Mouse (Mus musculus): Measurements from ENCODE around the gene Olfr31.

Gene Olfr31

DNA sequence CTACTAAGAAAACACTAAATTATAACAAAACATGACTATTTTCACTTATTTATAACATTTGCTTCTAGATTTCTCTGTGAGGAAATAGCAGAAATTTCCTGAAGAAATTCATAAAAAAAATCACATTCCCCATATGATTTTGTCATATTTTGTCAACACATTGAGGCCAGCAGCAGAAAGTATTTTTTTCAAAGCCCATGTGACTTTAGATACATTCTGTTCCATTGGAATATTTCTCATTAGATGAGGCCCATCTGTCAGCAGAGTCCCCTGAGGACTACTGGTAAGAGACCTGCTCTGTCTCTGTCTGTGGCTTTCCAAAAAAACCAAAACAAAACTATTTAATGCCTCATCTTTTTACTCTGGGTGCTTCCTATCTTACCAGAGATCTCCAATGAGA lies at the start of gene Olfr31:
Olfr31 (plus strand) TSS at position 301 of the 400 bp plus-strand sequence.
- DNase-seq (ENCODE audit: low spot score in 2 of 2): no peak

DNA sequence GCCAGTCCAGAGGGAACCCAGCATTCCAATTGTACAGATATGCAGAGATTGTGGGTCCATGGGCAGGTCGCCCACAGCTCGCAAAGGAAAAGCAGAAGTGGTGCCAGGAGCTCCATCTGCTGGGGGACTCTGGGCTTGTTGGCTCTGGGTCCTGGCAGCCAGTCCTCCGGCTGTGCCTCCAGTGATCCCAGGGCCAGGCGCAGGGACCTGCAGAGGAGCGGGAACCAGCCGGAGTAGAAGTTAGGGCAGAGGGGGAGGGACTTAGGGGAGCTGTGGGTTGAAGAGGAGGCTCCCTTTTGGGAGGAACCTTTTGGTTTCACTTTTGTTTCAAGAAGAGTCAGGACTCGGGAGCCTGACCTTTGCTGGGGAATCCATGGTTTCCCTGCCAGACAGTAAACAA lies 28.2 kb upstream of the Olfr31 start:
- DNase-seq (ENCODE audit: low spot score in 2 of 2): peak in 1 of 2 experiments; percentile 7

DNA sequence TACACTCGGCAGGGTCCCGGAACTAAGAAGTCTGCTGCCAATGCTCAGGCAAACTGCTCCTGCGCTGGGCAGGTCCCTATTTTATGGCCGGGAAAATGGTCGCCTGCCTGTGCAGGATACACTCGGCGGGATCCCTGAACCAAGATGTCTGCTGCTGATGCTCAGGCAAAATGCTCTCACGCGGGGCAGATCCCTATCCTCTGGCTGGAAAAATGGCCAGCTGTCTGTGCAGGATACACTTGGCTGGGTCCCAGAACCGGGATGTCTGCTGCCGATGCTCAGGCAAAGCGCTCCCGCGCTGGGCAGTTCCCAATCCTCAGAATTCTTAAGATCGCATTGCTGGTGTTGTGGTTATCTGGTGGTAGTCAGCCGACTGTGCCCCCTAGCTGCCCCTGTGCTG lies 13.7 kb upstream of the Olfr31 start:
- DNase-seq (ENCODE audit: low spot score in 2 of 2): no peak

DNA sequence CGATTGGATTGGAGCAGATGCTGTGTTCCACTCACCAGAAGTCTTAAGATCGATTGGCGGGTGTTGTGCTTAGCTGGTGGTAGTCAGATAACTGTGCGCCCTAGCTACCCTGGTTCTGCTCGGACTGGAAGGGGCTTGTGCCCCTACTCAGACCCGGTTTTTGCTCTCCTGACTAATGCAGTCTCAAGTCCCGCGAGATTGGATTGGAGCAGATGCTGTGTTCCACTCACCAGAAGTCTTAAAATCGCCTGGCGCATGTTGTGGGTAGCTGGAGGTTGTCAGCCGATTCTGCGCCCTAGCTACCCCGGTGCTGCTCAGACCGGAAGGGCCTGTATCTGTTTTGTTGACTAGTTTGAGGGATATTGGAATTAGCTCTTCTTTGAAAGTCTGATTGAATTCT lies 13.2 kb upstream of the Olfr31 start:
- no peak for DNase-seq (ENCODE audit: low spot score in 2 of 2)

DNA sequence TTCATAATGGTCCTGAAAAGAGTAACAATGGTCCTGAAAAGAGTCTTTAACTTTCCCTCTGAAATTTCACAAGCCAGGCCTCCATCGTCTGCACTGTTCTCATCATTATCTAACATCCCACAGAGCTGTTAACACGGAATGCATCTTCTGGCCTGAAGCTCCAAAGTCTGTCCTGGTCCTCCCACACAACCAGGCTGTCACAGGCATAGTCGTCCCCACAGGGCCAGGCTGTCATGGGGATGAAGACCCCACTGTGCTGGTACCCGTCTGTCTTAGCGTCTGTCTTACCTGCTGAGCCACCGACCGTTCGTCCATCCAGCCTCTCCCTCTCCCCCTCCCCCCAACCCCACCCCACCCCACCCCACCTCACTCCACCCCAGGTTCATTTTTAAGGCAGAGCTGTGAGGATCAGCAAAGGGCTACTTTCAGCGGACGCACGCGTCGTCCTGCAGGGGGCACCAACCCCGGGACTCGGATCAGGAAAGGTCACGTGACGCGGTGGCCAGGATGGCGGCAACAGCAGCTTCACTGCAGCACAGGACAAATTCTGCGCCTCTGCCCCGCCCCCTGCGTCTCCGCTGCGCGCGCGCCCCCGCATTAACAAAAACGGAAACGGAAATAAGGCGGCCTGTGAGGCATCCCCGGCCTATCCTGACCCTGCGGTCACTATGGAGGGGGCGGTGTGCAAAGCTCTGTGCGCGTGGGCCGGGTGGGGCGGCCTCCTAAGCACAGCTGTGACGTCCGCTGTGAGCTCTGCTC lies 22.7 kb downstream of the Olfr31 start:
- peak; percentile 86 to 87 for DNase-seq (ENCODE audit: low spot score in 2 of 2)

DNA sequence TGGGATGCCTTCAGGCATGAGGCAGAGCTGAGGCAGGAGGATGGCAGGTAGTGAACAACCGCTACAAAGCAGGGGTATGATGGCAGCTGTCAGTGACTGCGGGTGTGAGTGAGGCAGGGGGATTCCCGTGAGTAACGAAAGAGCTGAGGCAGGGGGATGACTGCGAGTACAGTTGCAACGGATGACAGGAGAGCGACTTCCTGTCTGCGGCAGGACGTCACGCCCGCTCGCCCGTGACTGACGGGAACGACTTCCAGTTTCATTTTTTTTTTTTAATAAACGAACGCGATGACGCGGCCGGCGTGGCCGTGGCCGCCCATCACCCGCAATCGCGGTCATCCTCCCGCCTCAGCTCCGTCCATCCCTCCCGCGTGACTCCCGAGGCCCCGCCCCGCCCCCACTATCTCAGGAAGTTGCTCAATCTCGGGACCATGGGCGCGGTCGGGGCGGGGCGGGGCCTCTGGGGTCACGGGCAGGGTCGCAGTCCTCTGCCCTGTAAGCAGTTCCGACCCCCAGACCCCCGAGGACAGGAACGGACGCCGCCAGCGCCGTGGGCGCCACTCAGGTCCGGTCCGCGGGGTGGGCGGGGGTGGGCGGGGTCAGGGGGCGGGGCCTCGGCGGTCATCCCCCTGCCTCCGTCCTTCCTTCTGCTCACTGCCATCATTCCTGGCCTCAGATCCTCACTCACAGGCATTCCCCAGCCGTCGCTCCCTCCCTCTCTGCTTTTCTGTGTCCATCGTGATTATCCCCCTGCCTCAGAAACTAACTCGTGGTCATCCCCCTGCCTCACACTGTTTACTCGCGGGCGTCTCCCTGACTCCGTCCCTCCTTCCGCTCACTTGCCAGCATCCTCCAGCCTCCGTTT lies 23.6 kb downstream of the Olfr31 start, which contains the start of gene Il3ra:
Il3ra (plus strand) TSS at position 328 of the 865 bp plus-strand sequence.
- DNase-seq (ENCODE audit: low spot score in 2 of 2): peak; percentile 59 to 77

DNA sequence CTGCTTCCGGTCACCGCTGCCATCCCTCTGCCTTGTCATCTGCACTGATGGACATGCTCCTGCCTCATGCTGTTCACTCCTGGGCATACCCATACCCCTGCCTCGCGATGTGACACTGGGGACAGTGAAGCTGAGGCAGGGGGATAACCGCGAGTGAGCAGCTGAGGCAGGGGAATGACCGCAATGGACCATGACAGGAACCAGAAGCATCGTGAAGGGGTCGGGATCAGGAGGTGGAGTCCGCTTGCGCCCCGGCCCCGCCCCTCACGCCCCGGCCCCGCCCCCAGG lies 24.1 kb downstream of the Olfr31 start:
- DNase-seq (ENCODE audit: low spot score in 2 of 2): peak in 1 of 2 experiments; percentile 38

DNA sequence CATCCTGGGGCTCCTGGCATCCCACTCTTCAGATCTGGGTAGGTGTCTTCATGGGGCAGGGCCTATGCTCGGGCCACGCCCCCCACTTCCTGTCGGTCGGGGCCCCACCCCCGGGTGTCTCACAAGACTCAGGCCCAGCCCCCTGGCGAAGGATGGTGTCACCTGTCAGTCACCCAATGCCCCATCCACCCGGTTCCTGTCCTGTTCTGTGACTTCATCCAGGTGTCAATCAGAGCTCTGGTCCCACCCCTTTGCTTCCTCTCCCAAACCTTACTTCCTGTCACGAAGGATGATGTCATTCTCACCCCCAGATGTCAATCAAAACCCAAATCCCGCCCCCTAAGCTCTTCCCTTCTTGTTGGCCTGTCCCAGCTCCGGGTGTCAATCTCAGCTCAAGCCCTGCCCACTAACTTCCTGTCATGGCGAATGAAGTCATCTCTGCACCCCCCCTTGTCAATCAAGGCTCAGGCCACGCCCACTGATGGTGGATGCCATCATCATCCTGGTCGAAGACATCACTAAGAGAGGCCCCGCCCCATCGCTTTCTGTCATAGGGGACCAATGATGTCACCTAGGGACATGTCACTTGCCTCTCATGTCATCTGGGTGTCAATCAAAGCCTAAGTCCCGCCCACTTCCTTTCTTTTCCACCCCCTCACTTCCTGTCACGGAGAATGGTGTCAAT lies 24.7 kb downstream of the Olfr31 start:
- DNase-seq (ENCODE audit: low spot score in 2 of 2): peak; percentile 63 to 79

DNA sequence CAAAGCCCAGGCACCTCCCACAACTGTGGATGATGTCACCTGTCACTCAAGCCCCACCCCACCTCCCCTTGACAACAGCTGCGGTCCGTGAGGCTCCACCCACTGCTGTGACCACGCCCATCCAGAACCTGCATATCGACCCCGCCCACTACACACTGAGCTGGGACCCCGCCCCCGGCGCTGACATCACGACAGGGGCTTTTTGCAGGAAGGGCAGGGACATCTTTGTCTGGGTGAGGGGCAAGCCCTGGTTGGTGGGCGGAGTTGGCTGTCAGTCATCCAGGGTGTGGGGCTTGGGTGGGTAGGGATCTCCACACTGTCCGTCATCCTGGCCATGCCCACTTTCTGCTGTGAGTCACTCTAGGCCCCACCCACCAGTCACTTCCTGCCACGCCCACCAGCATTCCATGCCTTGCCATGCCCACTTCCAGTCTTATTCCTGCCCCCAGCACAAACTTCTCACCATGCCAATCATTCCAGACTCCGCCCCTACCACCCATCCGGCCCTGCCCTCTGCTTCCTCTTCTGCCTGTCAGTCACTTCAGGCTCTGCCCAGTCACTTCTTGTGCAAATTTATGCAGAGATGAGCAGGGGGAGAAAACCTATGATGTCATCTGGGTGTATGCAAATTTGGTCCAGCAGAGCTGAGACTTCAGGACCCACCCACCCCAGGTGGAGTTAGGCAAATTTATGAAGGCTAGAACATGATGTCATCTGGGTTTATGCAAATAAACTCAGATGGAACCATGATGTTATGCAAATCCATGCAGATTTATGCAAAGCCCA lies 25.4 kb downstream of the Olfr31 start:
- peak in 1 of 2 experiments; percentile 83 for DNase-seq (ENCODE audit: low spot score in 2 of 2)

DNA sequence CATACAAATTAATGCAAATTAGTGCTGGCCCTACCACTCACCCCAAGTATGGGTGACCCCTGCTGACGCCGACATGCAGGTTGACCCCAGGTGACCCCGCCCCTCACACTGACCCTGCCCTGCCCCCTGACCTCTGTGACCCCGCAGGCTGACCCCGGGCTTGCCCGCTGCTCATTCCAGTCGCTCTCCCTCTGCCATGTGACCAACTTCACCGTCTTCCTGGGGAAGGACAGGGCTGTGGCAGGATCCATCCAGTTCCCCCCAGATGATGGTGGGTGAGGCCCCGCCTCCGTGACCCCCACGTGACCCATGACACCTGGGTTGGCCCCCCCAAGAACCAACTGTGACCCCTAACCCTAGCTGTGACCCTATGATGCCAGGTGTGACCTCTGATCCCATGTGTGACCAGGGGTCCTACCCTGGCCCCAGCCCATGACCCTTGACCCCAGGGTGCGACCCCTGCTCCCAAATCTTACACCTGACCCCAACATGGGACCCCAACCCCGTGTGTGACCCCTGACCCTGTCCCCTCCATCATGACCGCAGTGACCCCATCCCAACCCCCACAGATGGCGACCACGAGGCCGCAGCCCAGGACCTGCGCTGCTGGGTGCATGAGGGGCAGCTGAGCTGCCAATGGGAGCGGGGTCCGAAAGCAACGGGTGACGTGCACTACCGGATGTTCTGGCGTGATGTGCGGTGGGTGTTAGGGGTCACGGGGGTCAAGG lies 26.2 kb downstream of the Olfr31 start:
- DNase-seq (ENCODE audit: low spot score in 2 of 2): peak; percentile 49 to 52

DNA sequence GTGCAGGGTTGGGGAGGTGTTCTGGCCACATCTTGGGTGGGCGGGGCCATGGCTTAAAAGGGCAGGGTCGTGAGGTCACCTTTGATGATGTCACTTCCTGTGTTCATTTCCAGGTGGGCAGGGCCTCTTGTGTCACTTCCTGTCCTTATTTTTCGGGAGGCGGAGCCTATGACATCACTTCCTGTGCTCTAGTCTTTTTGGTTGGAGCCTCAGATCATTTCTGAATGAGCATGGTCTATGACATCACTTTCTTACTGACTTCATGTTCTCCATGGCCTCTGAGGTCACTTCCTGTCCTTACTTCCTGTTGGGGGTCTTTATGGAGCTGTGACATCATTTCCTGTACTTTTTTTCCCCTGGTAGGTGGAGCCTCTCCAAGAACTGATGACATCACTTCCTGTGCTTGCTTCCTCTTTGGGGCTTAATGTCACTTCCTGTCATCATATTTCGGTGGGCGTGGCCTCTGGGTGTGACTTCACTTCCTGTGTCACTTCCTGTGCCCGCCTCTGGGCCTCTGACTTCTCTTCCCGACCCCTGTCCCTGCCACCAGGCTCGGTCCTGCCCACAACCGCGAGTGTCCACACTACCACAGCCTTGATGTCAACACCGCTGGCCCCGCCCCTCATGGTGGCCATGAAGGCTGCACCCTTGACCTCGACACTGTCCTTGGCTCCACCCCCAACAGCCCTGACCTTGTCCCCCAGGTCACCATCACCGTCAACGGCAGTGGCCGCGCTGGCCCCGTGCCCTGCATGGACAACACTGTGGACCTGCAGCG lies 27.0 kb downstream of the Olfr31 start:
- peak; percentile 27 to 50 for DNase-seq (ENCODE audit: low spot score in 2 of 2)

DNA sequence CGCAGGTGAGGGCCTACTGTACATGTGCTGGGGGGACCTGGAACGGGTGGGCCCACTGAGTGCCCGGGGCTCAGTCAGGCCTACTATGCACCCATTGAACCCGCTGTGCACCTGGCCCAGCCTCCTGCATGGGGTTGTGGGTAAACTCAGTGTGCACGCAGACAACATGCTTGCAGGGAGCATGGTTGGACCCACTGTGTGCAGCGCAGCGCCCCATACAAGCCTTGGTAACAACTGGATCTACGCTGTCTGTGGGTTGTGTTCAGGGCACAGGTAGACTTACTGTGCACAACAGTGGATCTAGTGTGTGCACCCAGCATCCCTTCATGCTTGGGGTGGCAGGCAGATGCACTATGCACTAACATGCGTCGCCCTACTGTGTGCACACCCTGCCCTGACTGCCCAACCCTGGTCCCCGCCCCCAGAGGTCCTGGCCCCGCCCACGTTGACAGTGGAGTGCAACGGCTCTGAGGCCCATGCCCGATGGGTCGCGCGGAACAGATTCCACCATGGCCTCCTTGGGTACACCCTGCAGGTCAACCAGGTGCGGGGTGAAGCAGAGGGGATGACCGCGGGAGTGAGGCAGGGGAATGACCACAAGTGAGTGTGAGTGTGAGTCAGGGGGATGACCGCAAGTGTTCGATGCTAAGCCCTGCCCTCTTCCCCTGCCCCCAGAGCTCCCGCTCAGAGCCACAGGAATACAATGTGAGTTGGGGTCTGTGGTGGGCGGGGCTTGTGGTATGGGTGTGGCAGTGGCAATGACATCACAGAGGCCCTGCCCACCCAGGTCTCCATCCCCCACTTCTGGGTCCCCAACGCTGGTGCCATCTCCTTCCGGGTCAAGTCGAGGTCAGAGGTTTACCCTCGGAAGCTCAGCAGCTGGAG lies 27.9 kb downstream of the Olfr31 start:
- peak; percentile 27 to 29 for DNase-seq (ENCODE audit: low spot score in 2 of 2)

DNA sequence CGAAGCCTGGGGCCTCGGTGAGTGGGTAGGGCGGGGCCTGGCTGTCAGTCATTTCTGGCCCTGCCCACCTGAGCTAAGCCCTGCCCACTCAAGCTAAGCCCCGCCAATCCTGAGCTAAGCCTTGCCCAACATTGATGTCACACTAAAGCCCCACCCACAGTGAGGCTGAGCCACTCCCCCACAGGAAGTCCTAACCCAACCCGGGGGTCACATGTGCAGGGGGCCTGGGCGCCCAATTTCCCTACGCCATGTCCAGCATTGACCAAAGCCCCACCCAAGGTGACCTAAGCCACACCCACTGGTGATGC lies 28.5 kb downstream of the Olfr31 start:
- peak in 1 of 2 experiments; percentile 20 for DNase-seq (ENCODE audit: low spot score in 2 of 2)

DNA sequence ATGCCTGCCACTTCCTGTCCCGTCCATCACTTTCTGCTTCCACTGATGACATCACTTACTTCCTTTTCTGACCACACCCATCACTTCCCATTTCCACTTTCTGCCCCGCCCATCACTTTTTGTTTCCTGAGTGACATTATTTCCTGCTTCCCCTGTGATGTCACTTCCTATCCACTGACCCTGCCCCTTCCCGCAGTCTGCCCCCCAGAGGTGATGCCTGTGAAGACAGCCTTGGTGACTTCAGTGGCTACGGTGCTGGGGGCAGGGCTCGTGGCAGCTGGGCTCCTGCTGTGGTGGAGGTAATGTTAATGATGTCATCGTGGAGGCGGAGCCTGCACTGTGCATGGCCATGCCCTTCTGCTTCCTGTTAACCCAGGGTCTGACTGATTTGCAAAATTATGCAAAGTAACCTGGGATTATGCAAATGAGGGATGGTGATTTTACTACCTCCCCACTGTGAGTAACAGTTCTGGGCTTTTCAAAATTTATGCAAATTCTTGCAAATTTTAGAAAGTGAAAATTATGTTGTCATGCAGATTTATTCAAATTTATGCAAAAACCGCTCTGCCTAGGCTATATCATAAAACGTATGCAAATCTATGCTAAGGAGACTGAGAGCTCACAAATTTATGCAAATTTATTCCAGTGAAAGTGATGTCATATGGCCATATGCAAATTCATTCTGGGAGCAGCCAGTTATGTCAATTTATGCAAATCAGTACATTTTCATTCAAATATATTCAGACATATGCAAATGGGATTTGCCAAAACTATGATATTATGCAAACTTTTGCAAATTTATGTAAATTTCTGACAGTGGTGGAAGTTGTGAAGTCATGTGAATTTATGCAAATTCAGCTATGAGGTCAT lies 29.3 kb downstream of the Olfr31 start:
- peak; percentile 38 to 40 for DNase-seq (ENCODE audit: low spot score in 2 of 2)

DNA sequence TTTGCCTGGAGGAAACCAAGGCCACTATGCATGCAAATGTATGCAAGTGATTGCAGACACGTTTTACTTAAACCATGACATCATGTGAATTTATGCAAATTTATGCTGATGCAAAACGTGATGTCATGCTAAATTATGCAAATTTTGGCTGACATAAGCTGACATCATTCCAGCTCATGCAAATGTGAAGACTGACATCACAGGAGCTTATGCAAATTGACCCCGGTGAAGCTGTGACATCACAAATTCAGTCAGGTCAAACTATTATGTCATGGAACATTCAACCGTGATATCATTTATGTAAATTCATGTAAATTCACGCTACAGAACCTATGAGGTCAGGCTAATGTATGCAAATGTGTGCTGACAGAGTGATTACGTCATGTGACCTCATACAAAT lies 30.0 kb downstream of the Olfr31 start:
- DNase-seq (ENCODE audit: low spot score in 2 of 2): peak; percentile 5 to 8

DNA sequence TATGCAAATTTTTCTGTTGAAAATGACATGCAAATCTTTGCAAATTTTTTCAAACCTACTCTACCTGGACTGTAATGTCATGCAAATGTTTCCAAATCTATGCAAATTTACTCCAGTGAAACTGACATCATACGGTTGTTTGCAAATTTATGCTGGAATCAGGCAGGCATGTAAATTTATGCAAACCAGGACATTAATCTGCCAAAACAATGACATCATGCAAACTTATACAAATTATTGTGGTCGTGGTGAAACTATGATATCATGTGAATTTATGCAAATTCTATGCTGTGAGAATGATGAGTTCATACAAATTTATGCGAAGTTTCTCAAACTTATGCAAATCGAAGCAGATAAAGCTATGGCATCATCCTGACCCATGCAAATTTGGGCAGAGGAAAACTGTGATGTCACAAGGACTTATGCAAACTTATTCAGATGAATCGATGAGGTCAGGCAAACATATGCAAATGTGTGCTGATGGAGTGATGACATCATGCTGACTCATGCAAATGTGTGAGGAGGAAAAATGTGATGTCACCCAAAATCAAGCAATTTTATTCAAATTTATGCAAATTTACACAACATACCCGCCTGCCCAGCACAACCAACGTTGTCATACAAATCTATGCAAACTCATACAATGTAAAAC lies 30.6 kb downstream of the Olfr31 start:
- peak in 1 of 2 experiments; percentile 5 for DNase-seq (ENCODE audit: low spot score in 2 of 2)

DNA sequence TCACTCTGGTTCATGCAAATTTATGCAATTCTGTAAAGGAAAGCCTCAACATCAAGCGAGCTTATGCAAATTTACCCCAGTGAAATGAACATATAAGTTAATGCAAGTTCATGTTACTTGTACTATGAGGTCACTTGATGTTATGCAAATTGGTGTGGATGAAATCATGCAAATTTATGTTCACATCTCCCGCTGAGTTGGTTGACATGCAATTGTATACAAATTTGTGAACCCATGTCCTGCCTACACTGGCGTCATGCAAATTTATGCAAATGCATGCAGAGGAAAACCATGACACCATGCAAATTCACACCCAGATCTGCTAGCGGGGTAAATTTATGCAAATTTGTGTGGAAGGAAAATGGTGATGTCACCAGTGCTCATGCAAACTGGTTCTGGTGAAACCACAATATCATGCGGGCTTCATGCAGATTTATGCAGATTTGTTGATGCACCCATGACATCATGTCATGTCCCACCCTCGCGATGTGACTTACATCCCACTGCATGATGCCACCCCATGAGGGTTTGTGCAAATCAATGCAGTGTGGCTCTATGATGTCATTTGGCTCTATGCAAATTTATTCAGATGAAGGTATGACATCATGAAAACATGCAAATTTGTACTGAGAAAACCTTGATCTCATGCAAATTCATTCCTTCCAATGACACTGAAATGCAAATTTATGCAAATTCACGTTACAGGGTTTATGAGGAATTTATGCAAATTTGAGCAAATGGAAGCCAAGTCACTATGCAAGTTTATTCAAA lies 31.3 kb downstream of the Olfr31 start:
- DNase-seq (ENCODE audit: low spot score in 2 of 2): peak; percentile 5 to 11
